Mouse (Mus musculus) liver, embryonic 12.5 days (tissue): ENCODE results near the gene 4930519P11Rik. TPM values are rescaled to one million over a fixed set of nuclear protein-coding genes. Genes with fewer than 3 reads are reported as not detected.
A peak's percentile ranks its signal among the peaks of the same experiment; 100 is the strongest.

ENCODE experiments used
- ATAC-seq: fragments of 200-750 bp; cut with Nextera tagmentation; 2 replicates; pipeline ENCODE4 v1.8.0; 2017; ENCODE audit warnings: moderate number of reproducible peaks, mild to moderate bottlenecking, moderate library complexity
- H3K27ac ChIP-seq: fragments of 300-500 bp; sonication (generic); 2 replicates; pipeline ENCODE4 v1.5.1; 2016; ENCODE audit warnings: mild to moderate bottlenecking
- H3K27me3 ChIP-seq: fragments of 300-500 bp; sonication (generic); replicated peaks from 2 replicates; pipeline ENCODE4 v1.6.1; 2016; ENCODE audit warnings: mild to moderate bottlenecking, moderate library complexity
- H3K36me3 ChIP-seq: fragments of 300-500 bp; sonication (generic); 2 replicates; pipeline ENCODE4 v1.6.1; 2016; ENCODE audit warnings: mild to moderate bottlenecking, moderate library complexity
- H3K4me1 ChIP-seq: fragments of 300-500 bp; sonication (generic); 2 replicates; pipeline ENCODE4 v1.6.1; 2016
- H3K4me2 ChIP-seq: fragments of 300-500 bp; sonication (generic); 2 replicates; pipeline ENCODE4 v1.6.1; 2016; ENCODE audit warnings: mild to moderate bottlenecking, moderate library complexity
- H3K4me3 ChIP-seq: fragments of 300-500 bp; sonication (generic); 2 replicates; pipeline ENCODE4 v1.5.1; 2016; ENCODE audit warnings: mild to moderate bottlenecking, moderate library complexity
- H3K9ac ChIP-seq: fragments of 300-500 bp; sonication (generic); 2 replicates; pipeline ENCODE4 v1.6.1; 2016; ENCODE audit warnings: mild to moderate bottlenecking, moderate library complexity
- H3K9me3 ChIP-seq: fragments of 300-500 bp; sonication (generic); replicated peaks from 2 replicates; pipeline ENCODE4 v1.6.1; 2016; ENCODE audit warnings: mild to moderate bottlenecking, moderate library complexity
- WGBS: fragments of 180-500 bp; shearing (Covaris S2); methylation state at CpG from one replicate; pipeline ENCODE4 v1.1.7; 2016; ENCODE audit not compliant: insufficient replicate concordance; 5-methylcytosine and 5-hydroxymethylcytosine counted together
- polyA plus RNA-seq: library from polyadenylated mRNA; unstranded; fragments of >200 nt; fragmentation: Nextera tagmentation; extraction: Ambion mirVana; gene quantifications from 2 replicates; pipeline ENCODE4 v1.2.1, GENCODE M21; 2016

The 4930519P11Rik gene
- polyA plus RNA-seq, 1 experiment from 2014 or later, result 0.45 TPM

DNA sequence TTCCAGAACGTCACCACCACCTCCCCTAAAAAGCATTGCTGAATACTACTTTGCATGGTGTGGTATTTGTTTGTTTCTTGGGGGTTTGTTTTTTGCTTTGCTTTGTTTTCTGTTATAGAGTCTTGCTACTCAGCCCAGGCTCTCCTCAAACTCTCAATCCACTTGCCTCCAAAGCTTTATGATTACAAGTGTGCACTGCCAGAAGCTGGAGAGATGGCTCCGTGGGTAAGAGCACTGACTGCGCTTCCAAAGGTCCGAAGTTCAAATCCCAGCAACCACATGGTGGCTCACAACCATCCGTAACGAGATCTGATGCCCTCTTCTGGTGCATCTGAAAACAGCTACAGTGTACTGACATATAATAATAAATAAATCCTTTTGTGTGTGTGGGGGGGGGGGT lies 12.7 kb downstream of the 4930519P11Rik start:
- peaks cover 15% of the 10 kb centered on the region; the same call in 1 of the 2 replicates for H3K36me3 ChIP-seq
- no peak overlapping the region for H3K4me2 ChIP-seq
- H3K9ac ChIP-seq, result no peak overlapping the region
- no peak overlapping the region for H3K4me3 ChIP-seq
- H3K27ac ChIP-seq, result no peak overlapping the region
- WGBS, result 61% methylated on average over 6 of the region's 6 CpGs
- peaks cover 34% of the 10 kb centered on the region for H3K4me1 ChIP-seq
- no peaks in the 10 kb centered on the region for H3K9me3 ChIP-seq
- no peak for ATAC-seq
- H3K27me3 ChIP-seq, result no peaks in the 10 kb centered on the region

DNA sequence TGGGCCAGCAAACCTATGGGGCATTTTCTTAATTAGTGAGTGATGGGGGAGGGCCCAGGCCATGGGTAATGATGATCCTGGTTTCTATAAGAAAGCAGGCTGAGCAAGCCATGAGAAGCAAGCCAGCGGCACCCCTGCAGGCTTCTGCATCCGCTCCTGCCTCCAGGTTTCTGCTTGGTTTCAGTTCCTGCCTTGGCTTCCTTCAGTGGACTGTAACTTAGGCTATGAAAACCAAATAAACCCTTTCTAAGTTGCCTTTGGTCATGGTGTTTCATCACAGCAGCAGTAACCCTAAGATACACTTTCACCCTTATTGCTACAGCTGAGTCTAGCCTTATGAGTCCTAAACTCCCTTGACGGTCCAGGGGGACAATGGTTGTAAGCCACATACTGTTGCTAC lies 15.8 kb downstream of the 4930519P11Rik start:
- H3K4me2 ChIP-seq, result no peak overlapping the region
- 0 out of 2 replicates have a peak, but pooled peaks cover 3% of the 10 kb centered on the region for H3K9me3 ChIP-seq
- H3K36me3 ChIP-seq, result peaks cover 47% of the 10 kb centered on the region
- H3K9ac ChIP-seq, result no peak overlapping the region
- H3K27ac ChIP-seq, result no peak overlapping the region
- H3K4me3 ChIP-seq, result no peak overlapping the region
- no peaks in the 10 kb centered on the region for H3K27me3 ChIP-seq
- WGBS, result 79% methylated on average over 3 of the region's 3 CpGs
- ATAC-seq, result no peak
- H3K4me1 ChIP-seq, result peaks cover 9% of the 10 kb centered on the region

GRCm38 (mm10) chr2:154595775-154596174 lies 17.5 kb downstream of the 4930519P11Rik start:
- Histone ChIP-seq H3K4me3 (no peak overlapping the region), H3K27ac (no peak overlapping the region), H3K9me3 (0 out of 2 replicates have a peak, but pooled peaks cover 3% of the 10 kb centered on the region), H3K36me3 (peaks cover 55% of the 10 kb centered on the region), H3K4me1 (peaks cover 7% of the 10 kb centered on the region; the same call in 1 of the 2 replicates), H3K9ac (no peak overlapping the region), H3K4me2 (no peak overlapping the region), H3K27me3 (no peaks in the 10 kb centered on the region)
- no peak for ATAC-seq
- 77% methylated on average over 5 of the region's 5 CpGs for WGBS

DNA sequence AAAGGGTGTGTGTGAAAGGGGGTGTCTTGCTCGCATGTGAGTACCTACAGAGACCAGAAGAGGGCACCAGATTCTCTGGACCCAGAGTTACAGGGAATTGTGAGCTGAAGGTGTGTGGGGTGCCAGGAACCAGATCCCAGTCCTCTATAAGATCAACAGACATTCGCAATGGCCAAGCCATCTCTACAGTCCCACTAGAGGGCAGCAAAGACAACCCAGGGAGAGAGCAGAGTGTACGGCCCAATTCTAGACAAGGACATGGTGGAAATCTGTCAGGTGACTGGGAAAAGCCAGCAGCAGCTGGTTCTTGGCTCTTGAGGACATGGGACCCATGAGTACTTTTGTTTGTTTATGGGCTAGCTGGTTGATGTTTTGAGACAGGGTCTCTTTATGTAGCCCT lies 20.2 kb downstream of the 4930519P11Rik start:
- Histone ChIP-seq H3K36me3 (peaks cover 56% of the 10 kb centered on the region), H3K9ac (no peak overlapping the region), H3K4me3 (no peak overlapping the region), H3K27ac (no peak overlapping the region), H3K4me1 (no peaks in the 10 kb centered on the region), H3K27me3 (no peaks in the 10 kb centered on the region), H3K4me2 (no peak overlapping the region), H3K9me3 (0 out of 2 replicates have a peak, but pooled peaks cover 3% of the 10 kb centered on the region)
- 51% methylated on average over 3 of the region's 3 CpGs for WGBS
- 0 out of 2 replicates have a peak, but pooled peaks have one; percentile 52 for ATAC-seq

GRCm38 (mm10) chr2:154591239-154591638 lies 22.0 kb downstream of the 4930519P11Rik start:
- 66% methylated on average over 3 of the region's 3 CpGs for WGBS
- Histone ChIP-seq H3K27me3 (no peaks in the 10 kb centered on the region), H3K4me3 (no peak overlapping the region), H3K9me3 (0 out of 2 replicates have a peak, but pooled peaks cover 3% of the 10 kb centered on the region), H3K4me2 (no peak overlapping the region), H3K4me1 (no peaks in the 10 kb centered on the region), H3K27ac (no peak overlapping the region), H3K36me3 (peaks cover 67% of the 10 kb centered on the region), H3K9ac (no peak overlapping the region)
- ATAC-seq, result no peak

DNA sequence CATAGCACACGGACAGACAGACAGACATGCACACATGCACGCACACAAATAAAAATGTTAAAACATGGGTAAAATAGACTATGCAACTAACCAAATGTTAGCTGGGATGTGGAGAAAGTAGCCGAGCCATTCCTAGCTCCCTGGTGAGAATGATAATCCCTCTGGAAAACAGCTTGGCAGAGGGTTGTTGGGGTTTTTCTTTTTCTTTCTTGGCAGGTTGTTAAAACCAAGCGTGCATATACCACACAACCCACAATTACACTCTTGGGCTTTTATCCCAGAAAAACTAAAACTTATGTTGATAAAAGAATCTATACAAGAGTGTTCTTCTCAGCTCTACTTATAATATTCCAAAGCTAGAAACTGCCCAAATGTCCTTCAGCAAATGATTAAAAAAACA lies 24.2 kb downstream of the 4930519P11Rik start:
- Histone ChIP-seq H3K4me1 (peaks cover 10% of the 10 kb centered on the region), H3K27ac (no peak overlapping the region), H3K9me3 (0 out of 2 replicates have a peak, but pooled peaks cover 3% of the 10 kb centered on the region), H3K36me3 (peaks cover 45% of the 10 kb centered on the region), H3K27me3 (0 out of 2 replicates have a peak, but pooled peaks cover 4% of the 10 kb centered on the region), H3K4me3 (no peak overlapping the region), H3K4me2 (no peak overlapping the region), H3K9ac (no peak overlapping the region)
- WGBS, result 83% methylated on average over 4 of the region's 4 CpGs
- ATAC-seq, result no peak

DNA sequence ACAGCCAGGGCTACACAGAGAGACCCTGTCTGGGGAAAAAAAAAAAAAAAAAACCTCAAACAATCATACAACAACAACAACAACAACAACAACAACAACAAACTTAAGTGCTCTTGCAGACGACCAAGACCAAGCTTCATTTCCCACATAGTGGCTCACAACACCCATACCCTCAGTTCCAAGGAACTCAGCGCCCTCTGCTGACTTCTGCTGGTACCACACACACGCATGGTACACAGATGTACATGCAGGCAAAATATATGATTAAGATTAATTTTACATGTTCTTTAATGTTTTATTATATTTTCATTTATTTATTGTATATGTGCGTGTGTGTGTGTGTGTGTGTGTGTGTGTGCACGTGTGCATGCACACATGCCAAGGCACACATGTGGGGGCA lies 26.8 kb downstream of the 4930519P11Rik start:
- no peak overlapping the region for H3K4me3 ChIP-seq
- ATAC-seq, result no peak
- WGBS, result 60% methylated on average over 5 of the region's 5 CpGs

GRCm38 (mm10) chr2:154584931-154585601 lies 28.2 kb downstream of the 4930519P11Rik start:
- no peak for ATAC-seq
- Histone ChIP-seq H3K4me1 (peaks cover 28% of the 10 kb centered on the region), H3K27me3 (0 out of 2 replicates have a peak, but pooled peaks cover 4% of the 10 kb centered on the region), H3K4me3 (no peak overlapping the region), H3K9me3 (no peaks in the 10 kb centered on the region), H3K27ac (no peak overlapping the region), H3K9ac (no peak overlapping the region), H3K4me2 (no peak overlapping the region), H3K36me3 (peaks cover 19% of the 10 kb centered on the region)
- 66% methylated on average over 17 of the region's 17 CpGs for WGBS

More for the DNA sequence above, 26.8 kb downstream of the 4930519P11Rik start:
- Histone ChIP-seq H3K4me1 (peaks cover 28% of the 10 kb centered on the region), H3K27me3 (0 out of 2 replicates have a peak, but pooled peaks cover 4% of the 10 kb centered on the region), H3K27ac (no peak overlapping the region), H3K4me2 (no peak overlapping the region), H3K36me3 (peaks cover 21% of the 10 kb centered on the region), H3K9ac (no peak overlapping the region), H3K9me3 (no peaks in the 10 kb centered on the region)

GRCm38 (mm10) chr2:154583906-154584872 lies 29.0 kb downstream of the 4930519P11Rik start:
- Histone ChIP-seq H3K9ac (peak overlapping the region; percentile 12; the same call in 1 of the 2 replicates), H3K4me3 (no peak overlapping the region), H3K36me3 (peaks cover 18% of the 10 kb centered on the region), H3K27me3 (0 out of 2 replicates have a peak, but pooled peaks cover 4% of the 10 kb centered on the region), H3K9me3 (no peaks in the 10 kb centered on the region), H3K4me2 (no peak overlapping the region), H3K27ac (no peak overlapping the region; the same call in 1 of the 2 replicates), H3K4me1 (peaks cover 28% of the 10 kb centered on the region)
- peak; percentile 60 for ATAC-seq
- WGBS, result 43% methylated on average over 15 of the region's 15 CpGs

GRCm38 (mm10) chr2:154581421-154581820 lies 31.8 kb downstream of the 4930519P11Rik start:
- Histone ChIP-seq H3K36me3 (peaks cover 2% of the 10 kb centered on the region), H3K27ac (no peak overlapping the region), H3K9ac (no peak overlapping the region), H3K27me3 (0 out of 2 replicates have a peak, but pooled peaks cover 4% of the 10 kb centered on the region), H3K4me1 (peaks cover 30% of the 10 kb centered on the region), H3K9me3 (no peaks in the 10 kb centered on the region), H3K4me3 (no peak overlapping the region), H3K4me2 (no peak overlapping the region)
- no peak for ATAC-seq
- 83% methylated on average over 1 of the region's 1 CpGs for WGBS

DNA sequence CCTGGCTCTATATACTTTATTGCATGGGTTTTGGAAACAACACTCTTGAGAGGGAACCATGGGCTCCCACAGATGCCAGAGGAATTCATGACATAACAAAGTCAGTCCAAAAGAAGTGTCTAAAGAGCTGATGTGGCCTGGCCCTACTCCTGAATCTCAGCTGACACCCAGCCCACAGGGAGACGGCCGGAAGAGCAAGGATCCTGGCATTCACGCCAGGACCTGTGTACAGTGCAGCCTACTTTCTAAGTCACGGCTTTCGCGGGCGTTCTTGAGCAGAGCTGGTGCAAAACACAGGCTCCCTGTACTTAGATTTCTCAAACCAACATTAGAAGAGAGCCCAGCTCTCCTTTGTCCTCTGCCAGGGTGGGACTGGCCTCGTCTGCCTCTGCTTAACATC lies 32.7 kb downstream of the 4930519P11Rik start:
- Histone ChIP-seq H3K27me3 (0 out of 2 replicates have a peak, but pooled peaks cover 4% of the 10 kb centered on the region), H3K36me3 (no peaks in the 10 kb centered on the region), H3K4me1 (peaks cover 33% of the 10 kb centered on the region), H3K4me2 (no peak overlapping the region), H3K9ac (no peak overlapping the region), H3K4me3 (no peak overlapping the region), H3K9me3 (no peaks in the 10 kb centered on the region), H3K27ac (no peak overlapping the region)
- no peak for ATAC-seq
- 84% methylated on average over 8 of the region's 8 CpGs for WGBS

DNA sequence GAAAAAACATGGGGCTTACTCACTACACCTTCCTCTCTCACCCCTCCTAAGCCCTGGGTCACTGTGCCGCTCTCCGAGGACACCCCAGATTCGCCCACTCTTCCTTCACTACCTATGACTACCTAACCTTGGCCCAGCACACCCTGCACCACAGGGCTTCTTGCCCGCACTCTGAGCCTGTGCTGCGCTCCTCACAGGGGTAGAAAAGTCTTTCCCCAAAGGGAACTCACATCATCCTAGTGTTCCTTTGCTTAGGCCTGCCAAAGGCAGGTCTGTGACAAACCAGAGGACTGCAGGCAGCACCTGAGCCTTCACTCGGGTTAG lies 35.5 kb downstream of the 4930519P11Rik start:
- H3K4me2 ChIP-seq, result no peak overlapping the region
- H3K4me3 ChIP-seq, result no peak overlapping the region
- no peaks in the 10 kb centered on the region for H3K27me3 ChIP-seq
- WGBS, result 81% methylated on average over 6 of the region's 6 CpGs
- ATAC-seq, result no peak
- no peak overlapping the region for H3K9ac ChIP-seq
- no peaks in the 10 kb centered on the region for H3K36me3 ChIP-seq
- peaks cover 9% of the 10 kb centered on the region; the same call in 1 of the 2 replicates for H3K4me1 ChIP-seq
- no peaks in the 10 kb centered on the region for H3K9me3 ChIP-seq
- no peak overlapping the region for H3K27ac ChIP-seq
